Mouse (Mus musculus): ENCODE measurements around the gene Kcne2. TPM values are rescaled to one million over a fixed set of nuclear protein-coding genes. Genes with fewer than 3 reads are reported as not detected.

Kcne2 gene
- total RNA-seq, 1 experiment = not detected

DNA sequence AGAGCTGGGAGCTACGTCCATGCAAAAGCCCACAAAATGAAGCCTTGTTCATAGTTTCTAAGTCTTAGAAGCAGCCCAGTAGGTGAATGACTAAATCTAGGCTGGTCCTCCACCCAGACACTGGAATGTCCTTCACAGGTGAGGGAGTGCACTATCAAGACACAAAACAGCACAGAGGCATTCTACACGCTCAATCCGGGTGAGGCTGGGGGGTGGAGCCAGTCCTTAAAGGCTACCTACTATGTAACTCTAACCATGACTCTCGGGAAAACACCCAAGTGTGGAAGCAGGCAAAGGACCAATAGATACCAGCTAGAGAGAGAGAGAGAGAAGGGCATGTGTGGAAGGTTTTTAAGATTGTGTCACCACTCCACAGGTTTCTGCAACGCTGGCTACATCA, 41.7 kb upstream of the Kcne2 start:
- H3K36me3 ChIP-seq (ENCODE audit: control insufficient read depth, insufficient read depth, low read length, poor library complexity, severe bottlenecking) = no peaks in the 10 kb centered on the region
- H3K4me3 ChIP-seq (ENCODE audit: insufficient read depth in 1 of 2, low read depth in 1 of 2, low read length in 2 of 2, poor library complexity in 1 of 2, severe bottlenecking in 1 of 2) = no peak overlapping the region
- in situ Hi-C loops (cut with MboI; ENCODE audit: low sequenced_read_pairs in 2 of 2, unreplicated experiment in 2 of 2) = no loop called here
- H3K27ac ChIP-seq (ENCODE audit: insufficient read depth, low read depth, low read length, poor library complexity, severe bottlenecking) = no peak overlapping the region
- TF ChIP-seq CHD2 (IDR thresholded peaks at IDR 0.05; ENCODE audit: low read depth, low read length) (no peak), HCFC1 (IDR thresholded peaks at IDR 0.05; ENCODE audit: borderline replicate concordance, insufficient read depth, low read length) (no peak), MAFK (IDR thresholded peaks at IDR 0.05; ENCODE audit: insufficient read depth, low read depth, low read length) (no peak), ZC3H11A (IDR thresholded peaks at IDR 0.05; ENCODE audit: borderline replicate concordance, low read depth, low read length) (no peak), ZNF384 (IDR thresholded peaks at IDR 0.05; ENCODE audit: low read depth, low read length) (no peak)
- no peaks in the 10 kb centered on the region for H3K9me3 ChIP-seq (ENCODE audit: control insufficient read depth, insufficient read depth, low read depth, low read length)
- DNase-seq (ENCODE audit: low read depth, low spot score) = no peak
- no peaks in the 10 kb centered on the region for H3K4me1 ChIP-seq (ENCODE audit: control insufficient read depth in 2 of 2, insufficient read depth in 2 of 2, low read length in 2 of 2, poor library complexity in 1 of 2)
- H3K9ac ChIP-seq (ENCODE audit: insufficient read depth, low read depth, low read length, poor library complexity, severe bottlenecking) = no peak overlapping the region

DNA sequence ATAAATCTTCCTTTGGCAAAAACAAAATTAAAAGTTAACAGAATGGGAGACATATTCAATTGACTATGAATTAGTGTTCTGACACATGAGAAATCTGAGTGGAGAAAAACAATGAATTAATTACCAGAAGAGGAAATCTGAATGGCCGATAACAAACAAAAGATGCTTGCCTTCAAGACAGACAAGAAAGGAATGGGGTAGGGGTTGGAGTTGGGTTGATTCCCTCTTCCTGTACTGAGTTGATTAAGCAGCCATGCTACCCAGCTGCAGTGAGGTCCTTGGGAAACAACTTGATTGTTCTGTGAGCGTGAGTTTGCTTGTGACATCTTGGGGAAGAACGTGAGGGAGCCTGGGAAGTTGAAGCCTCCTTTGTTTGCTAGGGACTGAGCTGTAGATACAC, 37.9 kb upstream of the Kcne2 start:
- TF ChIP-seq MAFK (IDR thresholded peaks at IDR 0.05; ENCODE audit: insufficient read depth, low read depth, low read length) (no peak), CHD2 (IDR thresholded peaks at IDR 0.05; ENCODE audit: low read depth, low read length) (no peak), ZC3H11A (IDR thresholded peaks at IDR 0.05; ENCODE audit: borderline replicate concordance, low read depth, low read length) (no peak), HCFC1 (IDR thresholded peaks at IDR 0.05; ENCODE audit: borderline replicate concordance, insufficient read depth, low read length) (no peak), ZNF384 (IDR thresholded peaks at IDR 0.05; ENCODE audit: low read depth, low read length) (no peak)
- no peak for DNase-seq (ENCODE audit: low read depth, low spot score)
- Histone ChIP-seq H3K27ac (ENCODE audit: insufficient read depth, low read depth, low read length, poor library complexity, severe bottlenecking) (no peak overlapping the region), H3K4me3 (ENCODE audit: insufficient read depth in 1 of 2, low read depth in 1 of 2, low read length in 2 of 2, poor library complexity in 1 of 2, severe bottlenecking in 1 of 2) (no peak overlapping the region), H3K9me3 (ENCODE audit: control insufficient read depth, insufficient read depth, low read depth, low read length) (no peaks in the 10 kb centered on the region), H3K9ac (ENCODE audit: insufficient read depth, low read depth, low read length, poor library complexity, severe bottlenecking) (no peak overlapping the region), H3K36me3 (ENCODE audit: control insufficient read depth, insufficient read depth, low read length, poor library complexity, severe bottlenecking) (no peaks in the 10 kb centered on the region), H3K4me1 (ENCODE audit: control insufficient read depth in 2 of 2, insufficient read depth in 2 of 2, low read length in 2 of 2, poor library complexity in 1 of 2) (no peaks in the 10 kb centered on the region)
- in situ Hi-C loops (cut with MboI; ENCODE audit: low sequenced_read_pairs in 2 of 2, unreplicated experiment in 2 of 2) = no loop called here

DNA sequence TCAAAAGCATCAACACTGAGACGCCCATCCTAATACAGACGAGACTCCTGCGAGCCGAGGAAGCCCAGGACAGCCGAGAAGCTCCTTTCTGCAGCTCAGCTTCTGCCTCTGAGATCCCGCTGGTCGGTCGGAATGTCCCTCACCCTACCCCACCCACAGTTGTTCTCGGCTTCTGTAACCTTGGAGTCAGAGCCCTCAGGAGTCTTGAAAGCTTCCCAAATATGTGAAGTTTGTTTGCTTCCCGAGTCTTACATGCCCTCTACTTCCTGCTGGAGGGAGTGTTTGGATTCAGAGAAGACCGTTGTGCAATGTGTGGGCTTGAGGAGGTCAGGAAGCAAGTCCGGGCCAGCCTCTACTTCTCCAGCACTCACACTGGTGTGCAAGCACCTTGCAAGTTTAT, 24.3 kb upstream of the Kcne2 start:
- H3K9me3 ChIP-seq (ENCODE audit: control insufficient read depth, insufficient read depth, low read depth, low read length) = no peaks in the 10 kb centered on the region
- no peak for TF ChIP-seq MAFK (IDR thresholded peaks at IDR 0.05; ENCODE audit: insufficient read depth, low read depth, low read length)
- no peak for TF ChIP-seq ZNF384 (IDR thresholded peaks at IDR 0.05; ENCODE audit: low read depth, low read length)
- TF ChIP-seq CHD2 (IDR thresholded peaks at IDR 0.05; ENCODE audit: low read depth, low read length) = no peak
- TF ChIP-seq ZC3H11A (IDR thresholded peaks at IDR 0.05; ENCODE audit: borderline replicate concordance, low read depth, low read length) = no peak
- no peak for TF ChIP-seq HCFC1 (IDR thresholded peaks at IDR 0.05; ENCODE audit: borderline replicate concordance, insufficient read depth, low read length)
- in situ Hi-C loops (cut with MboI; ENCODE audit: low sequenced_read_pairs in 2 of 2, unreplicated experiment in 2 of 2) = no loop called here
- no peak overlapping the region for H3K9ac ChIP-seq (ENCODE audit: insufficient read depth, low read depth, low read length, poor library complexity, severe bottlenecking)
- H3K27ac ChIP-seq (ENCODE audit: insufficient read depth, low read depth, low read length, poor library complexity, severe bottlenecking) = no peak overlapping the region
- H3K36me3 ChIP-seq (ENCODE audit: control insufficient read depth, insufficient read depth, low read length, poor library complexity, severe bottlenecking) = no peaks in the 10 kb centered on the region
- H3K4me1 ChIP-seq (ENCODE audit: control insufficient read depth in 2 of 2, insufficient read depth in 2 of 2, low read length in 2 of 2, poor library complexity in 1 of 2) = no peaks in the 10 kb centered on the region
- no peak for DNase-seq (ENCODE audit: low read depth, low spot score)
- no peak overlapping the region for H3K4me3 ChIP-seq (ENCODE audit: insufficient read depth in 1 of 2, low read depth in 1 of 2, low read length in 2 of 2, poor library complexity in 1 of 2, severe bottlenecking in 1 of 2)

DNA sequence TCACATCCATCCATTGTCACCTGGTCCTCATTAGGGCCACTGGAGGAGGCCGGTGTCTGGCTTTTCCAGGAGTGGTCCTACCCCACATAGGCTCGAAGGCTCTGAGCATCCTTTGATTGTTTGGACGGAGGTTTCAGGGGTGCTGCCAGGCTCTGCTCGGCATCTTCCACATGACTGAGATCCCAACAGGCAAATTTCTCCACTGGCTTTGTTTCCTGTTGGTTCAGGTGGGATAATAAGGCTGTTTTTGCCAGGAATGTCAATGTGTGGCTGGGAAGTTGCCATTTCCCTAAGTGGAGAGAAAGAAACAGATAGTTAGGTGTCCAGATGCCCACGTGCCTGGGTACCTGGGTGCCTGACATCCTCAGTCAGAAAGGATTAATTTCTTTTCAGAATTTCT, 17.7 kb upstream of the Kcne2 start:
- DNase-seq (ENCODE audit: low read depth, low spot score) = no peak
- TF ChIP-seq MAFK (IDR thresholded peaks at IDR 0.05; ENCODE audit: insufficient read depth, low read depth, low read length) = no peak
- TF ChIP-seq ZNF384 (IDR thresholded peaks at IDR 0.05; ENCODE audit: low read depth, low read length) = no peak
- TF ChIP-seq CHD2 (IDR thresholded peaks at IDR 0.05; ENCODE audit: low read depth, low read length) = no peak
- TF ChIP-seq HCFC1 (IDR thresholded peaks at IDR 0.05; ENCODE audit: borderline replicate concordance, insufficient read depth, low read length) = no peak
- no peak for TF ChIP-seq ZC3H11A (IDR thresholded peaks at IDR 0.05; ENCODE audit: borderline replicate concordance, low read depth, low read length)
- Histone ChIP-seq H3K9ac (ENCODE audit: insufficient read depth, low read depth, low read length, poor library complexity, severe bottlenecking) (no peak overlapping the region), H3K27ac (ENCODE audit: insufficient read depth, low read depth, low read length, poor library complexity, severe bottlenecking) (no peak overlapping the region), H3K4me1 (ENCODE audit: control insufficient read depth in 2 of 2, insufficient read depth in 2 of 2, low read length in 2 of 2, poor library complexity in 1 of 2) (no peaks in the 10 kb centered on the region), H3K4me3 (ENCODE audit: insufficient read depth in 1 of 2, low read depth in 1 of 2, low read length in 2 of 2, poor library complexity in 1 of 2, severe bottlenecking in 1 of 2) (no peak overlapping the region), H3K9me3 (ENCODE audit: control insufficient read depth, insufficient read depth, low read depth, low read length) (no peaks in the 10 kb centered on the region), H3K36me3 (ENCODE audit: control insufficient read depth, insufficient read depth, low read length, poor library complexity, severe bottlenecking) (no peaks in the 10 kb centered on the region)
- in situ Hi-C loops (cut with MboI; ENCODE audit: low sequenced_read_pairs in 2 of 2, unreplicated experiment in 2 of 2) = no loop called here

DNA sequence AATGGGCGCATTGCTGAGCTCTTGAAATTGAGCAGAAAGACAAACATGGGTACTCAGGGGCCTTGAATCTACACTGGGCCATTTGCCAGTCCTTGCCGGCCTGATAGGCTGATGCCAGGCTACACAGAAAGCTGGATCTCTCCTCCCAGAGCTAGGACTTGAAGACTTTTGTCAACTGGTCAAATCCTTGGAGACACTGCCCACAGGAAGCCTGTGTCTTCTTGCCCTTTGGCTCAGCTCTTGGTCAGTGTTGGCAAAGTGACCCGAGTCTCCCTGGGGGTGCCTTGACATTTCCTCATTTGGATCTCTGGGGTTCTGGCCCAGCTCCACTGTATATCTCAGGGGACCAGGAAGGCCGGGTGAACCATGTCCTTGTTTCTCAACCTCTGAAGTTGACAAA, 16.7 kb upstream of the Kcne2 start:
- no peak for DNase-seq (ENCODE audit: low read depth, low spot score)
- Histone ChIP-seq H3K9me3 (ENCODE audit: control insufficient read depth, insufficient read depth, low read depth, low read length) (no peaks in the 10 kb centered on the region), H3K27ac (ENCODE audit: insufficient read depth, low read depth, low read length, poor library complexity, severe bottlenecking) (no peak overlapping the region), H3K9ac (ENCODE audit: insufficient read depth, low read depth, low read length, poor library complexity, severe bottlenecking) (no peak overlapping the region), H3K4me1 (ENCODE audit: control insufficient read depth in 2 of 2, insufficient read depth in 2 of 2, low read length in 2 of 2, poor library complexity in 1 of 2) (no peaks in the 10 kb centered on the region), H3K4me3 (ENCODE audit: insufficient read depth in 1 of 2, low read depth in 1 of 2, low read length in 2 of 2, poor library complexity in 1 of 2, severe bottlenecking in 1 of 2) (no peak overlapping the region), H3K36me3 (ENCODE audit: control insufficient read depth, insufficient read depth, low read length, poor library complexity, severe bottlenecking) (no peaks in the 10 kb centered on the region)
- TF ChIP-seq ZC3H11A (IDR thresholded peaks at IDR 0.05; ENCODE audit: borderline replicate concordance, low read depth, low read length) (no peak), ZNF384 (IDR thresholded peaks at IDR 0.05; ENCODE audit: low read depth, low read length) (no peak), HCFC1 (IDR thresholded peaks at IDR 0.05; ENCODE audit: borderline replicate concordance, insufficient read depth, low read length) (no peak), MAFK (IDR thresholded peaks at IDR 0.05; ENCODE audit: insufficient read depth, low read depth, low read length) (no peak), CHD2 (IDR thresholded peaks at IDR 0.05; ENCODE audit: low read depth, low read length) (no peak)
- in situ Hi-C loops (cut with MboI; ENCODE audit: low sequenced_read_pairs in 2 of 2, unreplicated experiment in 2 of 2) = loop anchor here (25.0 kb wide), 1 partner anchor 313 kb away; no protein-coding TSS in a partner anchor
